Mouse (Mus musculus) thymus, adult 2 months (tissue): ENCODE measurements around the gene Fut7. TPM values are rescaled to one million over a fixed set of nuclear protein-coding genes. Genes with fewer than 3 reads are reported as not detected.
A peak's percentile ranks its signal among the peaks of the same experiment; 100 is the strongest.

Source experiments
- DNase-seq: peaks from one replicate; pipeline ENCODE4 v3.0.0; 2021
- H3K27ac ChIP-seq: fragments of 200-500 bp; 2 replicates; pipeline ENCODE4 v1.5.1; 2012; ENCODE audit warnings: low read length, control low read depth; ENCODE audit not compliant: control insufficient read depth, insufficient read depth
- H3K27me3 ChIP-seq: fragments of 200-500 bp; 2 replicates; pipeline ENCODE4 v1.6.1; 2012; ENCODE audit warnings: mild to moderate bottlenecking, low read length, moderate library complexity, mixed read lengths; ENCODE audit not compliant: control insufficient read depth, insufficient read depth
- H3K36me3 ChIP-seq: fragments of 200-500 bp; 2 replicates; pipeline ENCODE4 v1.6.1; 2012; ENCODE audit warnings: mild to moderate bottlenecking, low read length, moderate library complexity; ENCODE audit not compliant: control insufficient read depth, insufficient read depth
- H3K4me1 ChIP-seq: fragments of 200-500 bp; replicated peaks from 2 replicates; pipeline ENCODE4 v1.6.1; 2012; ENCODE audit warnings: low read length; ENCODE audit not compliant: control insufficient read depth, insufficient read depth
- H3K4me3 ChIP-seq: fragments of 200-500 bp; 2 replicates; pipeline ENCODE4 v1.5.1; 2012; ENCODE audit warnings: mild to moderate bottlenecking, low read length, control low read depth, moderate library complexity; ENCODE audit not compliant: control insufficient read depth, insufficient read depth
- CTCF ChIP-seq: fragments of 200-500 bp; IDR thresholded peaks from 2 replicates; pipeline ENCODE4 v1.5.1; 2012; ENCODE audit warnings: mild to moderate bottlenecking, control low read depth, low read length, moderate library complexity, borderline replicate concordance; ENCODE audit not compliant: control insufficient read depth, poor library complexity, insufficient read depth; ENCODE audit errors: extremely low read depth
- POLR2A ChIP-seq: fragments of 200-500 bp; IDR thresholded peaks from 2 replicates; pipeline ENCODE4 v1.6.1; 2012; ENCODE audit warnings: mild to moderate bottlenecking, low read length, control low read depth, moderate library complexity; ENCODE audit not compliant: control insufficient read depth, poor library complexity, insufficient read depth; ENCODE audit errors: extremely low read depth
- WGBS: fragments of 180-500 bp; shearing (Covaris S2); methylation state at CpG from one replicate; pipeline ENCODE4 v1.1.7; 2018; 5-methylcytosine and 5-hydroxymethylcytosine counted together
- polyA plus RNA-seq: library from polyadenylated mRNA; depleted of rRNA; stranded (reverse); fragments of >200 nt; gene quantifications from 2 replicates; pipeline ENCODE4 v1.2.3, GENCODE M21; 2012; rRNA removed

The Fut7 gene
- polyA plus RNA-seq = 1.9 and 2.0 TPM in 2 replicates

- no peak for TF ChIP-seq POLR2A
- TF ChIP-seq CTCF = 0 out of 2 replicates have a peak, but pooled peaks have one; percentile 30
- H3K27ac ChIP-seq = peak within 1 kb of the TSS; percentile 1; the same call in 1 of the 2 replicates
- no peaks in the 10 kb centered on the region for H3K36me3 ChIP-seq
- H3K27me3 ChIP-seq = no peaks in the 10 kb centered on the region
- peak; percentile 35 for DNase-seq
- H3K4me3 ChIP-seq = no peak within 1 kb of the TSS
- H3K4me1 ChIP-seq = peaks cover 25% of the 10 kb centered on the region
- 14% methylated on average over 17 of the region's 17 CpGs for WGBS
Measured at GRCm38 (mm10) chr2:25422587-25423410, at the start of gene Fut7. Gene Fut7 (plus strand): TSS chr2:25423267.

GRCm38 (mm10) chr2:25373431-25373830 lies 49.6 kb upstream of the Fut7 start:
- H3K4me1 ChIP-seq = peaks cover 22% of the 10 kb centered on the region
- TF ChIP-seq POLR2A = no peak
- TF ChIP-seq CTCF = no peak
- no peak overlapping the region for H3K27ac ChIP-seq
- WGBS = 72% methylated on average over 2 of the region's 2 CpGs
- no peaks in the 10 kb centered on the region for H3K27me3 ChIP-seq
- no peaks in the 10 kb centered on the region for H3K36me3 ChIP-seq
- peak overlapping the region; percentile 58; the same call in 1 of the 2 replicates for H3K4me3 ChIP-seq
- DNase-seq = no peak

GRCm38 (mm10) chr2:25376589-25376988 lies 46.5 kb upstream of the Fut7 start:
- Histone ChIP-seq H3K27ac (no peak overlapping the region), H3K4me1 (peaks cover 21% of the 10 kb centered on the region), H3K36me3 (no peaks in the 10 kb centered on the region), H3K27me3 (no peaks in the 10 kb centered on the region), H3K4me3 (no peak overlapping the region)
- WGBS = 87% methylated on average over 4 of the region's 4 CpGs
- DNase-seq = peak; percentile 34
- TF ChIP-seq POLR2A (no peak), CTCF (peak; percentile 37; the same call in 1 of the 2 replicates)

- Histone ChIP-seq H3K36me3 (no peaks in the 10 kb centered on the region), H3K4me3 (no peak overlapping the region), H3K27me3 (no peaks in the 10 kb centered on the region), H3K27ac (no peak overlapping the region), H3K4me1 (no peaks in the 10 kb centered on the region)
- no peak for DNase-seq
- no peak for TF ChIP-seq CTCF
- TF ChIP-seq POLR2A = no peak
- 90% methylated on average over 5 of the region's 5 CpGs for WGBS
Measured at GRCm38 (mm10) chr2:25384492-25384891, 38.6 kb upstream of the Fut7 start.

- no peak overlapping the region for H3K4me3 ChIP-seq
- H3K27ac ChIP-seq = no peak overlapping the region
- 75% methylated on average over 5 of the region's 5 CpGs for WGBS
- TF ChIP-seq POLR2A = no peak
- TF ChIP-seq CTCF = no peak
- DNase-seq = no peak
- no peaks in the 10 kb centered on the region for H3K36me3 ChIP-seq
- H3K4me1 ChIP-seq = no peaks in the 10 kb centered on the region; the same call in 1 of the 2 replicates
- H3K27me3 ChIP-seq = no peaks in the 10 kb centered on the region; the same call in 1 of the 2 replicates
Measured at GRCm38 (mm10) chr2:25391266-25391665, 31.8 kb upstream of the Fut7 start.

GRCm38 (mm10) chr2:25394281-25395221 lies 28.5 kb upstream of the Fut7 start:
- H3K27me3 ChIP-seq = peaks cover 3% of the 10 kb centered on the region; the same call in 1 of the 2 replicates
- peaks cover 3% of the 10 kb centered on the region; the same call in 1 of the 2 replicates for H3K4me1 ChIP-seq
- no peak overlapping the region for H3K4me3 ChIP-seq
- TF ChIP-seq POLR2A = no peak
- TF ChIP-seq CTCF = no peak
- no peak overlapping the region for H3K27ac ChIP-seq
- DNase-seq = no peak
- H3K36me3 ChIP-seq = no peaks in the 10 kb centered on the region
- WGBS = 65% methylated on average over 3 of the region's 3 CpGs
